Mouse (Mus musculus): Measurements from ENCODE around the gene Fgfr2. TPM values are rescaled to one million over a fixed set of nuclear protein-coding genes. Genes with fewer than 3 reads are reported as not detected.

The Fgfr2 gene
- polyA plus RNA-seq, 1 experiment: 14.8 TPM

GRCm38 (mm10) chr7:132258216-132258615 is 864.9 kb downstream of the Fgfr2 start:
- 73% methylated on average over 5 of the region's 5 CpGs for WGBS

GRCm38 (mm10) chr7:132253513-132253912 is 869.6 kb downstream of the Fgfr2 start:
- no peak overlapping the region for H3K27ac ChIP-seq (ENCODE audit: insufficient read depth, low read depth, low read length)
- TF ChIP-seq POLR2A (IDR thresholded peaks at IDR 0.05; ENCODE audit: low read depth, low read length) (no peak), CTCF (conservative IDR thresholded peaks at IDR 0.05; ENCODE audit: insufficient read depth, insufficient read length, low read depth, low read length) (no peak)
- no peak for DNase-seq
- H3K4me1 ChIP-seq (ENCODE audit: control insufficient read depth, insufficient read depth, low read length): no peaks in the 10 kb centered on the region
- no peaks in the 10 kb centered on the region for H3K27me3 ChIP-seq (replicated peaks; ENCODE audit: control insufficient read depth, insufficient read depth, low read length)
- no peaks in the 10 kb centered on the region for H3K36me3 ChIP-seq (ENCODE audit: control insufficient read depth, insufficient read depth, low read length)
- WGBS: 90% methylated on average over 5 of the region's 5 CpGs
- no peak overlapping the region for H3K4me3 ChIP-seq (ENCODE audit: insufficient read depth, low read depth, low read length)

More at GRCm38 (mm10) chr7:132258216-132258615, 864.9 kb downstream of the Fgfr2 start:
- Histone ChIP-seq H3K27ac (ENCODE audit: insufficient read depth, low read depth, low read length) (no peak overlapping the region), H3K27me3 (replicated peaks; ENCODE audit: control insufficient read depth, insufficient read depth, low read length) (no peaks in the 10 kb centered on the region), H3K4me3 (ENCODE audit: insufficient read depth, low read depth, low read length) (no peak overlapping the region), H3K4me1 (ENCODE audit: control insufficient read depth, insufficient read depth, low read length) (no peaks in the 10 kb centered on the region), H3K36me3 (ENCODE audit: control insufficient read depth, insufficient read depth, low read length) (no peaks in the 10 kb centered on the region)
- no peak for TF ChIP-seq CTCF (conservative IDR thresholded peaks at IDR 0.05; ENCODE audit: insufficient read depth, insufficient read length, low read depth, low read length)
- no peak for TF ChIP-seq POLR2A (IDR thresholded peaks at IDR 0.05; ENCODE audit: low read depth, low read length)
- no peak for DNase-seq

GRCm38 (mm10) chr7:132253078-132253477 is 870.1 kb downstream of the Fgfr2 start:
- Histone ChIP-seq H3K36me3 (ENCODE audit: control insufficient read depth, insufficient read depth, low read length) (no peaks in the 10 kb centered on the region), H3K27ac (ENCODE audit: insufficient read depth, low read depth, low read length) (no peak overlapping the region), H3K4me3 (ENCODE audit: insufficient read depth, low read depth, low read length) (no peak overlapping the region), H3K27me3 (replicated peaks; ENCODE audit: control insufficient read depth, insufficient read depth, low read length) (no peaks in the 10 kb centered on the region), H3K4me1 (ENCODE audit: control insufficient read depth, insufficient read depth, low read length) (no peaks in the 10 kb centered on the region)
- TF ChIP-seq CTCF (conservative IDR thresholded peaks at IDR 0.05; ENCODE audit: insufficient read depth, insufficient read length, low read depth, low read length): no peak
- no peak for TF ChIP-seq POLR2A (IDR thresholded peaks at IDR 0.05; ENCODE audit: low read depth, low read length)
- DNase-seq: no peak
- WGBS: 94% methylated on average over 4 of the region's 4 CpGs

- Histone ChIP-seq H3K4me3 (ENCODE audit: insufficient read depth, low read depth, low read length) (no peak overlapping the region), H3K27me3 (replicated peaks; ENCODE audit: control insufficient read depth, insufficient read depth, low read length) (no peaks in the 10 kb centered on the region), H3K4me1 (ENCODE audit: control insufficient read depth, insufficient read depth, low read length) (no peaks in the 10 kb centered on the region), H3K36me3 (ENCODE audit: control insufficient read depth, insufficient read depth, low read length) (no peaks in the 10 kb centered on the region), H3K27ac (ENCODE audit: insufficient read depth, low read depth, low read length) (no peak overlapping the region)
- TF ChIP-seq POLR2A (IDR thresholded peaks at IDR 0.05; ENCODE audit: low read depth, low read length) (no peak), CTCF (conservative IDR thresholded peaks at IDR 0.05; ENCODE audit: insufficient read depth, insufficient read length, low read depth, low read length) (no peak)
- 63% methylated on average over 10 of the region's 10 CpGs for WGBS
- no peak for DNase-seq
Measured at GRCm38 (mm10) chr7:132249563-132250119, 873.5 kb downstream of the Fgfr2 start.

GRCm38 (mm10) chr7:132247567-132247966 is 875.6 kb downstream of the Fgfr2 start:
- no peak overlapping the region for H3K4me3 ChIP-seq (ENCODE audit: insufficient read depth, low read depth, low read length)
- TF ChIP-seq POLR2A (IDR thresholded peaks at IDR 0.05; ENCODE audit: low read depth, low read length): no peak
- no peak for TF ChIP-seq CTCF (conservative IDR thresholded peaks at IDR 0.05; ENCODE audit: insufficient read depth, insufficient read length, low read depth, low read length)
- no peak for DNase-seq
- no peaks in the 10 kb centered on the region for H3K36me3 ChIP-seq (ENCODE audit: control insufficient read depth, insufficient read depth, low read length)
- H3K27me3 ChIP-seq (replicated peaks; ENCODE audit: control insufficient read depth, insufficient read depth, low read length): no peaks in the 10 kb centered on the region
- H3K4me1 ChIP-seq (ENCODE audit: control insufficient read depth, insufficient read depth, low read length): no peaks in the 10 kb centered on the region
- 71% methylated on average over 11 of the region's 11 CpGs for WGBS
- H3K27ac ChIP-seq (ENCODE audit: insufficient read depth, low read depth, low read length): no peak overlapping the region

GRCm38 (mm10) chr7:132247091-132247490 is 876.1 kb downstream of the Fgfr2 start:
- H3K27ac ChIP-seq (ENCODE audit: insufficient read depth, low read depth, low read length): no peak overlapping the region
- H3K4me1 ChIP-seq (ENCODE audit: control insufficient read depth, insufficient read depth, low read length): no peaks in the 10 kb centered on the region
- DNase-seq: no peak
- H3K4me3 ChIP-seq (ENCODE audit: insufficient read depth, low read depth, low read length): no peak overlapping the region
- H3K36me3 ChIP-seq (ENCODE audit: control insufficient read depth, insufficient read depth, low read length): no peaks in the 10 kb centered on the region
- 83% methylated on average over 5 of the region's 5 CpGs for WGBS
- no peaks in the 10 kb centered on the region for H3K27me3 ChIP-seq (replicated peaks; ENCODE audit: control insufficient read depth, insufficient read depth, low read length)
- TF ChIP-seq POLR2A (IDR thresholded peaks at IDR 0.05; ENCODE audit: low read depth, low read length) (no peak), CTCF (conservative IDR thresholded peaks at IDR 0.05; ENCODE audit: insufficient read depth, insufficient read length, low read depth, low read length) (no peak)

- no peak for TF ChIP-seq CTCF (conservative IDR thresholded peaks at IDR 0.05; ENCODE audit: insufficient read depth, insufficient read length, low read depth, low read length)
- no peak for TF ChIP-seq POLR2A (IDR thresholded peaks at IDR 0.05; ENCODE audit: low read depth, low read length)
- Histone ChIP-seq H3K36me3 (ENCODE audit: control insufficient read depth, insufficient read depth, low read length) (no peaks in the 10 kb centered on the region), H3K27me3 (replicated peaks; ENCODE audit: control insufficient read depth, insufficient read depth, low read length) (no peaks in the 10 kb centered on the region), H3K4me1 (ENCODE audit: control insufficient read depth, insufficient read depth, low read length) (no peaks in the 10 kb centered on the region), H3K27ac (ENCODE audit: insufficient read depth, low read depth, low read length) (peak overlapping the region; percentile 37; the same call in 1 of the 2 replicates), H3K4me3 (ENCODE audit: insufficient read depth, low read depth, low read length) (no peak overlapping the region)
- peak; percentile 79 for DNase-seq
- WGBS: 75% methylated on average over 6 of the region's 6 CpGs
Measured at GRCm38 (mm10) chr7:132245730-132246129, 877.4 kb downstream of the Fgfr2 start.

All from kidney, adult 2 months (tissue).